Mouse (Mus musculus) frontal cortex, adult 2 months (tissue): ENCODE data around the gene 2900026A02Rik. TPM values are rescaled to one million over a fixed set of nuclear protein-coding genes. Genes with fewer than 3 reads are reported as not detected.

Source experiments
- DNase-seq, 2 experiments: peaks; one replicate each; pipeline ENCODE4 v3.0.0; 2022; ENCODE audit warnings: low spot score in 1 of 2; ENCODE audit errors: extremely low spot score in 1 of 2
- polyA plus RNA-seq: library from polyadenylated mRNA; depleted of rRNA; stranded (reverse); fragments of >200 nt; gene quantifications from 2 replicates; pipeline ENCODE4 v1.2.3, GENCODE M21; 2012; rRNA removed

The 2900026A02Rik gene
- polyA plus RNA-seq, 1 experiment, result 17.8 TPM

DNA sequence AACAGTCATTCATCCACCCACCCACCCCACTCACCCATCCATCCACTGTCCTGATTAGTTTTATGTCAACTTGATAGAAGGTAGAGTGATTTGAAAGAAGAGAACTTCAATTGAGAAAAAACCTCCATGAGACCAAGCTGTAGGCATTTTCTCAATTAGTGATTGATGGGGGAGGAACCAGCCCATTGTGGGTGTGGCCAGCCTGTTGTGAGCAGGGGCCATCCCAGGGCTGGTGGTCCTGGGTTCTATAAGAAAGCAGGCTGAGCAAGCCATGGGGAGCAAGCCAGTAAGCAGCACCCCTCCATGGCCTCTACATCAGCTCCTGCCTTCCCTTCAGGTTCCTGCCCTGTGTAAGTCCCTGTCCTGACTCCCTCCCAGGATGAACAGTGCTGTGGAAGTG is 151.0 kb downstream of the 2900026A02Rik start, which contains the start of gene Crybb2:
Crybb2 (minus strand) TSS at position 101 of the 400 bp plus-strand sequence.
- no peak for DNase-seq

DNA sequence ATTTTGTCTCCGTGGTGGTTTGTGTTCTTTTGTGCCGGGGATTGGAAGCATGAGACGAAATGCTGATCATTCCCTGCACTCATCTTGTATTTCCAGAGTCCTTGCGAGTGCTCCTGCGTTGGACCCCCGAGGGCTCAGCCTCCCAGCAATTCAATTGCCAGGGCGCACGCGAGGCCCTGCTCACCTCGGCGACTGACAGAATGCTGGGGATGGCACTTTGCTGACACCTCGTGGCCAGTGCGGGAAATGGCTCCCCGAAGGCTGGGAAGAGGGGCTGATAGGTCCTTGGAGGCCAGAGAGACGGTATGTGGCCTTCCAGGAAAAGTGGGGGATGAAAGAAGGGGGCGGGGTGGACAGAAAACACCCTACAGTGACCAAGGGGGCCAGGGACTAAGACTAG is 166.7 kb downstream of the 2900026A02Rik start:
- peak; percentile 34 to 89 for DNase-seq

DNA sequence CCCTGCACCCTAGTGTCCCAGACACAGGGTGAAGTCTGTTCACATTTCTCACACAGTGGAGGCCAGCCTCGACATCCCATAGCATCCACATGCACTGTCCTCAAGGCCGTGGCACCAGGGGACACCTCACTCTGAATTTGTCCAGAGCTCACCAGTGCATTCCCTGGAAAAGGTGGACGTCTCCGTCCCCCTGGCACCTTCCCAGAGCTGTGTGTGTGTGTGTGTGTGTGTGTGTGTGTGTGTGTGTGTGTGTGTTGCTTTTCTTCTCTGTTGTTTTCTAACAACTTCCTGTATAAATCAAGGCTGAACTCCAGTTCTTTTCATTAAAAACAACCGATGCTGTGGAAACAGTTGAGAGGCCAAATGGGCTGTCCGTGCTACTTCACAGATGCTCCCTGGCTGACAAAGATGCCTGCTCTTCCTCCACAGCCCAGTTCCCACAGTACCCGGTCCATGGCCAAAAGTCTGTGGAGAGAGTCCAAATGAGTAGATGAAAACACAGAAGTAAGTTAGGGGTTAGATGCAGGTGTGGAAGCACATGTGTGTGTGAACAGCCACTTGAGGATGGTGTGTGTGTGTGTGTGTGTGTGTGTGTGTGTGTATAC is 170.4 kb downstream of the 2900026A02Rik start:
- DNase-seq, result no peak

DNA sequence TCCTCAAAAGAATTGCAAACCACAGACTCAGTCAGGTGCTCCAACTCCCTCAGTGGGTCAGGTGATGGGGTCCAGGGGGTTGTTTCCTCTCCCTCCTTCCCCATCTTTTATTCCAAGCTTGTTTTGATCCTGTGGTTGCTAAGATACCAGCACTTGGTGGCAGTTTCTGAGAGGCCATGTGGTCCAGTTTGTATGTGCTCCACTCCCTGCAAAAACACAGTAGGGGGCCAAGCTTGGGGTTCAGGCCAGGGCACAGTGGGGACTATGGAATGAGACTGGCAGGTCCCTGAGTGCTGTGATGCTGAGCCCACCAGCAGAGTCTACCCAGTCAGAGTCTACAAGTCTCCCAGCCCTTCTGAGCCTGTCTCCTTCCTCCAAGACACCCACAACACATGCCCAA is 171.2 kb downstream of the 2900026A02Rik start:
- no peak for DNase-seq

DNA sequence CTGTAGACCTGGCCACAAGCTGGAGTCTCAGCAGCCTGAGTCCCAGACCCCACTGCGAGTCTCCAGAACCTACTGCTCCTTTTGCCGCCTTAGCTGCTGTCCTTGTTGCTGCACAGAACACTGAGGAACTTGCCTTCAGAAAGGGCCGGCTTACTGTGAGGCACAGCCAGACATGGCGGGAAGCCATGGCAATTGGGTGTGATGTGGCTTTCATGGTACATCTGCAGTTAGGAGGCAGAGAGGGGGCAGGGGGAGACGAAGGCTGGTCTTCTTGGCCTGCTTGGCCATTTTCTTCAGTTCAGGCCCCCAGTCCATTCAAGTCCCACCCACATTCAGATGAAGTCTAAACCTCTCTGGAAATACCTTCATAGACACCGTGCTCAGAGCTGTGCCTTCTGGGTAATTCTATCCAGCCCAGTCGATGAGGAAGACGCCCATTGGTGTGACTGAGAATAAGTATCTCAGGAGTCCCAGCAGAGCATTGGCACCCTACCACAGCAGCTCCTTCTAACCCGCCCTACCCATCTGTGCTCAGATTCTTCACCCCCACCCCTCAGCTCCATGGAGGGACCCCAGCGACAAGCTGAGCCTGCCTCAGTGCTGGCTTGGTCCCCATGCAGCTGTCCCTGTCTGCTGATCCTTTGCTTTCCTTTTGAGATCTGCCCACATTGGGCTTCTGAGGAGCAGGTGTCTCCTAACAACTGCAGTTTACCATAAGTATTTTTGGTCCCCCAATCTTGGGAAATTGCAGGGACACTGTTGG is 175.3 kb downstream of the 2900026A02Rik start:
- peak in 1 of 2 experiments; percentile 37 for DNase-seq

DNA sequence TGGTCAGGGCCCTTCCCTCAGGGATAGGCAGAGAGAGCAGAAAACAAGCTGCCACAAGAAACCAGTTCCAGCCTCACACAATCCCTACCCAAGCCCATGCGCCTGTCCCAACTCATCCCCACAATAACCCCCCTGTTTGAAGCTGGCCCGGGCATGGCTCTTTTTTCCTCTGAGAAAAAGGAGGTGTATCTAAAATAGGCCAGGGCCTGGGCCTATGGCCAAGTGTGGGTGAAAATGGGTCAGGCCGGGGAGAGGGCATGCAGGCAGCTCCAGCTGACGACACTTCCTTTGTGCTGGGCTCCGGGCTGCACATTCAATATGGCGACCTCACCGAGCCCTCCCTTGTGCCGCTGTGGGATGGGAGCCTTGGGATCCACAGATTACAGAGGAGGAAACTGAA is 177.5 kb downstream of the 2900026A02Rik start:
- DNase-seq, result peak; percentile 32 to 68

DNA sequence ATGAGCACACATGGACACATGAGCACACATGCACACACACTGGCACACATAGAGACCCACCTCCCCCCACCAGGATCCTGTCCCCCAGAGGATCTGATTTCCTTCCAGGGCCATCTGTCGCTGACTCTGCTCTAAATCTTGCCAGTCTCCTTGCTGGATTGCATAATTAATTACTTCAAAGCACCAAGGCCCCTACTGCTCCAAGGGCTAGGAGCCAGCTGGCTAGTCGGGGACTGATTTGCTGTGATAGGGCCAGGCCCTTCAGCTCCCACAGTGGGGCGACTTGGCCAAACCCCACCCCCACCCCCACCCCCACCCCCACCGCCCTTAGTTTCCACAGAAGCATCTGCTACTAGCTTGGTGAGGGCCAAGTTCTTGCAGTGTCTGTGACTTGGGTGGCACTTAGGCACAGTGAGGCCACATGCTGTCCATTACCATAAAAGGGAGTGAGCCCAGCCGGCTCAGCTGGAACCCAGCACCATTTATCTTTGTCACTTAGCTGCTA is 179.4 kb downstream of the 2900026A02Rik start:
- peak; percentile 71 to 77 for DNase-seq

DNA sequence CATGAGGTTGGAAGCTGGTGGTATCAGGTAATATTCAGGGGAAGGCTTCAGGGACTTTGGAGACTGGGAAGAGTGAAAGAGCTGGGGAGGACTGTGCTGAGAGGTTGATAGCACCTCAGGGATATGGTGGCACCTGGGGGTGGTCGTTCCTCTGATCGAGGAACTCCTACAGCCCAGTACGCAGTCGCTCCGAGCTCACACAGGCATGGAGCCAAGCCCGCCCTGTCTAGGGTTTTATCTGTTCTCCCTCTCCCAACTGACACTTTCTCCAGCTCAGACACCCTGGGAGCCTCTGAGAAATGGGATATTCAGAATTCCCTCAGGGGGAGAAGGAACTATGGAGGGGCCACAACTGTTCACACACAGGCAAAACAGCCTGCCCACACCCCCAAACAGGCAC is 180.3 kb downstream of the 2900026A02Rik start:
- no peak for DNase-seq

DNA sequence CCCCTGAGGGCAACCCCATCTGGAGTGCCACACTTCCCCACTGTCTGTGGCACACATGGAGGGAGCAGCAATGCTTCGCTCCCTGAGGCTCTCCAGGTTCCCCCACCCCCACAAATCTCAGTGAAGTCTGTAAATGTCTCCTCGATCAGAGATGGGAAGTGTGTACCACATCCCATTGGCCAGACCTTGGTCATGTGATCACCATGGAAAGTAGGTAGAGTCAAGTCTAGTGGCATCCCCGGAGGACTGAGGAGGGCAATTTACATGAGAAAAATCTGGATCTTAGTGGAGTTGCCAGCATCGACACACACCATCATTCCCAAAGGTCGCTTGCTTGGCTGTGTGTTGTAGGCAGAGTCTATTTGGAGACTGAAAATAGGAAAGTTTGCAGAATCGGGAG is 182.4 kb downstream of the 2900026A02Rik start:
- DNase-seq, result no peak

Other genes starting within 250 kb of the 2900026A02Rik start
- 55.7 and 62.3 TPM in 2 replicates for gene Grk3, start 205.4 kb downstream of the 2900026A02Rik start, polyA plus RNA-seq
- gene Crybb2, start 151.1 kb downstream of the 2900026A02Rik start, polyA plus RNA-seq, result not detected in 2 replicates
- 3.2 and 6.0 TPM in 2 replicates for gene Crybb3, start 139.7 kb downstream of the 2900026A02Rik start, polyA plus RNA-seq
- 0.04 TPM in 1 of 2 replicates, not detected in the other for gene Tmem211, start 5.7 kb upstream of the 2900026A02Rik start, polyA plus RNA-seq
- 66.4 and 69.8 TPM in 2 replicates for gene Sgsm1, start 89.5 kb upstream of the 2900026A02Rik start, polyA plus RNA-seq
- not detected in 2 replicates for gene Aym1, start 136.1 kb upstream of the 2900026A02Rik start, polyA plus RNA-seq